Mouse (Mus musculus) intestine, embryonic 16.5 days (tissue): ENCODE results near the gene Foxo3. TPM values are rescaled to one million over a fixed set of nuclear protein-coding genes. Genes with fewer than 3 reads are reported as not detected.

Experiments
- ATAC-seq: fragments of 200-750 bp; cut with Nextera tagmentation; 2 replicates; pipeline ENCODE4 v1.8.0; 2017; ENCODE audit warnings: moderate TSS enrichment, moderate library complexity
- H3K27ac ChIP-seq: fragments of 300-500 bp; sonication (generic); 2 replicates; pipeline ENCODE4 v1.5.1; 2014; ENCODE audit warnings: mild to moderate bottlenecking, low read length
- H3K27me3 ChIP-seq: fragments of 300-500 bp; sonication (generic); replicated peaks from 2 replicates; pipeline ENCODE4 v1.6.1; 2014; ENCODE audit warnings: low read length, control low read depth, mixed read lengths; ENCODE audit not compliant: control insufficient read depth, insufficient read depth
- H3K36me3 ChIP-seq: fragments of 300-500 bp; sonication (generic); 2 replicates; pipeline ENCODE4 v1.6.1; 2014; ENCODE audit warnings: low read length, control low read depth; ENCODE audit not compliant: control insufficient read depth, insufficient read depth
- H3K4me1 ChIP-seq: fragments of 300-500 bp; sonication (generic); 2 replicates; pipeline ENCODE4 v1.6.1; 2014; ENCODE audit warnings: low read length, control low read depth, mixed read lengths; ENCODE audit not compliant: control insufficient read depth, insufficient read depth
- H3K4me2 ChIP-seq: fragments of 300-500 bp; sonication (generic); 2 replicates; pipeline ENCODE4 v1.6.1; 2014; ENCODE audit warnings: low read depth, low read length, control low read depth
- H3K4me3 ChIP-seq: fragments of 300-500 bp; sonication (generic); 2 replicates; pipeline ENCODE4 v1.5.1; 2014; ENCODE audit warnings: mild to moderate bottlenecking, low read length
- H3K9ac ChIP-seq: fragments of 300-500 bp; sonication (generic); 2 replicates; pipeline ENCODE4 v1.6.1; 2014; ENCODE audit warnings: low read depth, low read length
- H3K9me3 ChIP-seq: fragments of 300-500 bp; sonication (generic); 2 replicates; pipeline ENCODE4 v1.6.1; 2016; ENCODE audit warnings: low read length, control low read depth; ENCODE audit not compliant: control insufficient read depth
- WGBS: fragments of 180-500 bp; shearing (Covaris S2); extraction: QIAGEN DNeasy Blood & Tissue Kit; methylation state at CpG from one replicate; pipeline ENCODE4 v1.1.7; 2014; 5-methylcytosine and 5-hydroxymethylcytosine counted together
- polyA plus RNA-seq: library from polyadenylated mRNA; unstranded; fragments of >200 nt; fragmentation: Nextera tagmentation; extraction: Ambion mirVana; gene quantifications from 2 replicates; pipeline ENCODE4 v1.2.1, GENCODE M21; 2015

Foxo3 gene
- polyA plus RNA-seq, 1 experiment from 2014 or later = 4.8 TPM

- Histone ChIP-seq H3K4me3 (no peak overlapping the region), H3K27me3 (no peaks in the 10 kb centered on the region), H3K4me1 (peaks cover 39% of the 10 kb centered on the region), H3K4me2 (0 out of 2 replicates have a peak overlapping the region, but pooled peaks have one; percentile 20), H3K9ac (no peak overlapping the region), H3K9me3 (peaks cover 3% of the 10 kb centered on the region; the same call in 1 of the 2 replicates), H3K27ac (peak overlapping the region; percentile 77), H3K36me3 (no peaks in the 10 kb centered on the region)
- 49% methylated on average over 20 of the region's 20 CpGs for WGBS
- no peak for ATAC-seq
Measured at GRCm38 (mm10) chr10:42204768-42205412, 71.7 kb downstream of the Foxo3 start.

GRCm38 (mm10) chr10:42203321-42204155 is 73.0 kb downstream of the Foxo3 start:
- H3K4me1 ChIP-seq = peaks cover 40% of the 10 kb centered on the region
- 52% methylated on average over 18 of the region's 18 CpGs for WGBS
- H3K36me3 ChIP-seq = no peaks in the 10 kb centered on the region
- peak overlapping the region; percentile 73 for H3K27ac ChIP-seq
- H3K9me3 ChIP-seq = no peaks in the 10 kb centered on the region
- ATAC-seq = no peak
- no peak overlapping the region for H3K4me2 ChIP-seq
- no peaks in the 10 kb centered on the region for H3K27me3 ChIP-seq
- H3K4me3 ChIP-seq = no peak overlapping the region
- no peak overlapping the region for H3K9ac ChIP-seq

- peak; percentile 91 for ATAC-seq
- Histone ChIP-seq H3K27me3 (no peaks in the 10 kb centered on the region), H3K4me2 (peak overlapping the region; percentile 30), H3K9ac (no peak overlapping the region), H3K9me3 (peaks cover under 1% of the 10 kb centered on the region; the same call in 1 of the 2 replicates), H3K27ac (peak overlapping the region; percentile 73), H3K4me3 (no peak overlapping the region), H3K4me1 (peaks cover 40% of the 10 kb centered on the region), H3K36me3 (peaks cover 2% of the 10 kb centered on the region)
- WGBS = 59% methylated on average over 8 of the region's 8 CpGs
Measured at GRCm38 (mm10) chr10:42202561-42202960, 74.0 kb downstream of the Foxo3 start.

GRCm38 (mm10) chr10:42199472-42199871 is 77.1 kb downstream of the Foxo3 start:
- no peak overlapping the region for H3K4me2 ChIP-seq
- H3K27ac ChIP-seq = no peak overlapping the region
- no peak overlapping the region for H3K4me3 ChIP-seq
- no peak for ATAC-seq
- peaks cover 45% of the 10 kb centered on the region for H3K4me1 ChIP-seq
- H3K9ac ChIP-seq = no peak overlapping the region
- H3K36me3 ChIP-seq = peaks cover 13% of the 10 kb centered on the region
- H3K27me3 ChIP-seq = no peaks in the 10 kb centered on the region
- WGBS = 40% methylated on average over 3 of the region's 3 CpGs
- peaks cover 8% of the 10 kb centered on the region for H3K9me3 ChIP-seq

- no peak overlapping the region for H3K9ac ChIP-seq
- peaks cover 13% of the 10 kb centered on the region for H3K36me3 ChIP-seq
- H3K27me3 ChIP-seq = no peaks in the 10 kb centered on the region
- H3K4me3 ChIP-seq = no peak overlapping the region
- ATAC-seq = no peak
- no peak overlapping the region for H3K4me2 ChIP-seq
- peaks cover 8% of the 10 kb centered on the region for H3K9me3 ChIP-seq
- 75% methylated on average over 3 of the region's 3 CpGs for WGBS
- no peak overlapping the region for H3K27ac ChIP-seq
- peaks cover 45% of the 10 kb centered on the region for H3K4me1 ChIP-seq
Measured at GRCm38 (mm10) chr10:42198682-42199081, 77.9 kb downstream of the Foxo3 start.

GRCm38 (mm10) chr10:42194784-42195183 is 81.8 kb downstream of the Foxo3 start:
- Histone ChIP-seq H3K27ac (no peak overlapping the region), H3K4me2 (no peak overlapping the region), H3K9ac (no peak overlapping the region), H3K4me1 (peaks cover 45% of the 10 kb centered on the region), H3K9me3 (peaks cover 8% of the 10 kb centered on the region), H3K27me3 (no peaks in the 10 kb centered on the region), H3K4me3 (no peak overlapping the region), H3K36me3 (peaks cover 13% of the 10 kb centered on the region)
- no peak for ATAC-seq
- 79% methylated on average over 6 of the region's 6 CpGs for WGBS

- Histone ChIP-seq H3K9me3 (peaks cover 8% of the 10 kb centered on the region), H3K27ac (no peak overlapping the region), H3K4me3 (no peak overlapping the region), H3K36me3 (peaks cover 13% of the 10 kb centered on the region), H3K4me2 (no peak overlapping the region), H3K4me1 (peaks cover 49% of the 10 kb centered on the region), H3K27me3 (no peaks in the 10 kb centered on the region), H3K9ac (no peak overlapping the region)
- no peak for ATAC-seq
- WGBS = 75% methylated on average over 4 of the region's 4 CpGs
Measured at GRCm38 (mm10) chr10:42193981-42194380, 82.6 kb downstream of the Foxo3 start.

- peaks cover 13% of the 10 kb centered on the region for H3K36me3 ChIP-seq
- H3K27me3 ChIP-seq = no peaks in the 10 kb centered on the region
- H3K27ac ChIP-seq = no peak overlapping the region
- peaks cover 8% of the 10 kb centered on the region for H3K9me3 ChIP-seq
- no peak overlapping the region for H3K4me2 ChIP-seq
- H3K4me3 ChIP-seq = no peak overlapping the region
- H3K4me1 ChIP-seq = peaks cover 52% of the 10 kb centered on the region
- WGBS = 25% methylated on average over 6 of the region's 6 CpGs
- no peak overlapping the region for H3K9ac ChIP-seq
- no peak for ATAC-seq
Measured at GRCm38 (mm10) chr10:42192951-42193350, 83.6 kb downstream of the Foxo3 start.

- H3K4me2 ChIP-seq = no peak overlapping the region
Measured at GRCm38 (mm10) chr10:42189674-42190434, 86.7 kb downstream of the Foxo3 start.

More at GRCm38 (mm10) chr10:42189674-42190434, 86.7 kb downstream of the Foxo3 start:
- Histone ChIP-seq H3K4me3 (no peak overlapping the region), H3K27ac (peak overlapping the region; percentile 20; the same call in 1 of the 2 replicates), H3K9ac (no peak overlapping the region), H3K27me3 (no peaks in the 10 kb centered on the region), H3K36me3 (peaks cover 6% of the 10 kb centered on the region), H3K4me1 (peaks cover 39% of the 10 kb centered on the region), H3K9me3 (no peaks in the 10 kb centered on the region)
- 43% methylated on average over 13 of the region's 13 CpGs for WGBS
- ATAC-seq = 0 out of 2 replicates have a peak, but pooled peaks have one; percentile 57
